Mouse (Mus musculus) ES-E14 (cell line): ENCODE results near the gene Acadvl. TPM values are rescaled to one million over a fixed set of nuclear protein-coding genes. Genes with fewer than 3 reads are reported as not detected.

Experiments
- DNase-seq: peaks from one replicate; pipeline ENCODE4 v3.0.0-alpha.2; 2013; ENCODE audit warnings: low read depth, low spot score
- H3K27ac ChIP-seq: 2 replicates; pipeline ENCODE4 v1.5.1; 2012; ENCODE audit warnings: low read depth, mild to moderate bottlenecking, low read length, moderate library complexity, mixed read lengths; ENCODE audit not compliant: poor library complexity, insufficient read depth, severe bottlenecking
- H3K36me3 ChIP-seq: 2 replicates; pipeline ENCODE4 v1.6.1; 2012; ENCODE audit warnings: mild to moderate bottlenecking, low read length, moderate library complexity, mixed read lengths; ENCODE audit not compliant: control insufficient read depth, poor library complexity, insufficient read depth, severe bottlenecking
- H3K4me1 ChIP-seq, 2 experiments: fragments of 150-350 bp in 1 of 2; sonication (generic) in 1 of 2; 2 replicates each; pipeline ENCODE4 v1.6.1; 2012; ENCODE audit warnings: low read length in 2 of 2, mild to moderate bottlenecking in 1 of 2, mixed read lengths in 1 of 2; ENCODE audit not compliant: control insufficient read depth in 2 of 2, insufficient read depth in 2 of 2, poor library complexity in 1 of 2
- H3K4me3 ChIP-seq, 2 experiments: fragments of 150-350 bp in 1 of 2; sonication (generic) in 1 of 2; 2 replicates each; pipeline ENCODE4 v1.5.1; 2012; ENCODE audit warnings: low read length in 2 of 2, low read depth in 1 of 2, mild to moderate bottlenecking in 1 of 2, mixed read lengths in 1 of 2; ENCODE audit not compliant: insufficient read depth in 1 of 2, poor library complexity in 1 of 2, severe bottlenecking in 1 of 2
- H3K9ac ChIP-seq: 2 replicates; pipeline ENCODE4 v1.6.1; 2012; ENCODE audit warnings: low read depth, mild to moderate bottlenecking, low read length, mixed read lengths; ENCODE audit not compliant: poor library complexity, insufficient read depth, severe bottlenecking
- H3K9me3 ChIP-seq: fragments of 150-350 bp; sonication (generic); 2 replicates; pipeline ENCODE4 v1.6.1; 2012; ENCODE audit warnings: low read depth, mild to moderate bottlenecking, low read length; ENCODE audit not compliant: control insufficient read depth, insufficient read depth
- CHD2 ChIP-seq: IDR thresholded peaks from 2 replicates; pipeline ENCODE4 v1.6.1; 2014; ENCODE audit warnings: mild to moderate bottlenecking, low read depth, low read length, inconsistent platforms
- HCFC1 ChIP-seq: IDR thresholded peaks from 2 replicates; pipeline ENCODE4 v1.6.1; 2012; ENCODE audit warnings: low read length, inconsistent platforms, borderline replicate concordance; ENCODE audit not compliant: insufficient read depth
- MAFK ChIP-seq: IDR thresholded peaks from 2 replicates; pipeline ENCODE4 v1.6.1; 2014; ENCODE audit warnings: mild to moderate bottlenecking, low read depth, low read length, inconsistent platforms; ENCODE audit not compliant: insufficient read depth
- ZC3H11A ChIP-seq: IDR thresholded peaks from 2 replicates; pipeline ENCODE4 v1.6.1; 2012; ENCODE audit warnings: low read depth, mild to moderate bottlenecking, inconsistent platforms, low read length, borderline replicate concordance
- ZNF384 ChIP-seq: IDR thresholded peaks from 2 replicates; pipeline ENCODE4 v1.6.1; 2012; ENCODE audit warnings: low read depth, low read length, inconsistent platforms
- in situ Hi-C, 2 experiments: fragments of 600-800 bp; cut with MboI; formaldehyde crosslinking; loops; one replicate each; pipeline ENCODE4 v1.15.1; 2025; ENCODE audit warnings: low sequenced_read_pairs in 2 of 2, inconsistent platforms in 1 of 2; ENCODE audit not compliant: unreplicated experiment in 2 of 2
- total RNA-seq: library from RNA; depleted of rRNA; stranded (reverse); fragments of 300-350 nt; gene quantifications from 2 replicates; pipeline ENCODE4 v1.2.3, GENCODE M21; 2012

Gene Acadvl
- total RNA-seq, 1 experiment: 48.7 TPM

DNA sequence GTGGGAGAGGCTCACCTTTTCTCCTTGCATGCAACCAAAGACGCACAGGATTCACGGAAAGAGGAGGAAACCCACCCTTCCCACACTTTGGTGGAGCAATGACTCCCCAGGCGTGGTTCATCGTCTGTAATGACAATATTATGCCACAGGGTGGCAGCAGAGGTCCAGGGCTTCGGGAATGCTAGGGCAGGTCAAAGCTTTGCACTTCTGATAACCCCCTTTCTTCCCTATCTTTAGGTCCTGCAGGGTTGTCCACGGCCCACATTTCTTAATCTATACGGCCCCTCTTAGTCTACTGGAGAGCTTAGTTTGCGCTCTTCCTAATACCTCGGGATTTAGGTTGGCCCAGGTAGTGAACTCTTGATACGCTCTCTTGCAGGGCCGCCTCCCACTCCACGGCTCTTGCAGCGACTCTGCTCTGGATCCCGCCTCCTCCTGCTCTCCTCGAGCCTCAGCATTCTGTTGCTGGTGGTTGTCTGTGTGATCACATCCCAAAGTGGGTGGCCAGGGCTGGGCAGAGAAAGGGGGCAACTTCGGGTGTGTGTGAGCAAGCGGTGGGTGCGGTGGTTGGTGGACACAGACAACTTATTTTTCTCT lies 40.5 kb upstream of the Acadvl start:
- in situ Hi-C loops: loop anchor here in 1 of 2 experiments (10.0 kb wide), 1 partner anchor 119 kb away; no protein-coding TSS in a partner anchor
- Histone ChIP-seq H3K4me3 (peak overlapping the region in 1 of 2 experiments; percentile 29; a peak in 2 of 4 replicates), H3K9me3 (no peaks in the 10 kb centered on the region), H3K27ac (no peak overlapping the region), H3K4me1 (peaks cover 0 to 5% of the 10 kb centered on the region in 2 experiments; a peak in 1 of 4 replicates), H3K9ac (0 out of 2 replicates have a peak overlapping the region, but pooled peaks have one; percentile 6), H3K36me3 (no peaks in the 10 kb centered on the region)
- peak; percentile 65 for DNase-seq
- TF ChIP-seq HCFC1 (no peak), CHD2 (no peak), MAFK (no peak), ZNF384 (0 out of 2 replicates have a peak, but pooled peaks have one; percentile 17), ZC3H11A (peak; percentile 94)

GRCm38 (mm10) chr11:70053898-70054570 lies 38.8 kb upstream of the Acadvl start, which contains the start of gene Asgr1:
Gene Asgr1, plus strand, starts transcription at chr11:70054085.
- Histone ChIP-seq H3K27ac (no peak within 1 kb of the TSS), H3K4me1 (peaks cover 0 to 3% of the 10 kb centered on the region in 2 experiments; a peak in 1 of 4 replicates), H3K36me3 (no peaks in the 10 kb centered on the region), H3K9me3 (no peaks in the 10 kb centered on the region), H3K9ac (no peak within 1 kb of the TSS), H3K4me3 (no peak within 1 kb of the TSS)
- in situ Hi-C loops: loop anchor here in 1 of 2 experiments (10.0 kb wide), 1 partner anchor 121 kb away; no protein-coding TSS in a partner anchor
- TF ChIP-seq CHD2 (no peak), MAFK (no peak), HCFC1 (no peak), ZNF384 (no peak), ZC3H11A (no peak)
- no peak for DNase-seq

GRCm38 (mm10) chr11:70053156-70053555 lies 37.9 kb upstream of the Acadvl start:
- peaks cover 0 to 3% of the 10 kb centered on the region in 2 experiments; a peak in 1 of 4 replicates for H3K4me1 ChIP-seq
- in situ Hi-C loops: loop anchor here in 1 of 2 experiments (10.0 kb wide), 1 partner anchor 122 kb away; no protein-coding TSS in a partner anchor
- no peaks in the 10 kb centered on the region for H3K9me3 ChIP-seq
- DNase-seq: no peak
- no peaks in the 10 kb centered on the region for H3K36me3 ChIP-seq
- no peak overlapping the region for H3K9ac ChIP-seq
- H3K4me3 ChIP-seq: no peak overlapping the region
- TF ChIP-seq HCFC1 (no peak), MAFK (no peak), ZNF384 (no peak), ZC3H11A (no peak)
- H3K27ac ChIP-seq: no peak overlapping the region

DNA sequence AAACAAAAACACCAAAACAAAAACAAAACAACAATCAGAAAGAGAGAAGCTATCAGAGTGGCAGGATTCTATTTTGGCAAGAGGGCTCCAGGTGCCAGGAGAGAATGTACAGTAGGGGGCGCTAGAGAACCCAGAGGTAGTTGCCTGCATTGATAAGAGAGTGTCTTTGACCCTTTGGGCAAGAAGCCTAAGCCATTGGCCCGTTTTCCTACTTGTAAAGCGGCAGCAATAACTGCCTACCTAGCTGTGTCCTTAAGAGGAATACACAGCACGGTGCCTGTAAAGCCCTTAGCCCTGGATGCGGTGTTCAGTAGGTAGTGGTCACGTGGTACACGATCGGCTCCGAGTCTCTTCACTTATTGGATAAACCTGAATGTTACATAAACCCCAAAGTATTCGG lies 34.6 kb upstream of the Acadvl start:
- no peaks in the 10 kb centered on the region for H3K9me3 ChIP-seq
- in situ Hi-C loops: loop anchor here in 1 of 2 experiments (10.0 kb wide), 1 partner anchor 125 kb away; no protein-coding TSS in a partner anchor
- no peak overlapping the region for H3K4me3 ChIP-seq
- no peak overlapping the region for H3K27ac ChIP-seq
- no peak for DNase-seq
- TF ChIP-seq MAFK: no peak
- no peak for TF ChIP-seq ZNF384
- no peak for TF ChIP-seq CHD2
- no peak for TF ChIP-seq ZC3H11A
- no peak for TF ChIP-seq HCFC1
- no peak overlapping the region for H3K9ac ChIP-seq
- no peaks in the 10 kb centered on the region for H3K36me3 ChIP-seq
- no peaks in the 10 kb centered on the region for H3K4me1 ChIP-seq
